Mouse (Mus musculus) left cerebral cortex, postnatal 4 days (tissue): Measurements from ENCODE around the gene Polr1c. TPM values are rescaled to one million over a fixed set of nuclear protein-coding genes. Genes with fewer than 3 reads are reported as not detected.

Experiments used
- DNase-seq: peaks from one replicate; pipeline ENCODE4 v3.0.0-alpha.2; 2022
- intact Hi-C: fragments of 180-260 bp; cut with DNase I; formaldehyde crosslinking; loops from one replicate; pipeline ENCODE4 v1.15.1; 2025
- total RNA-seq, 2 experiments: library from RNA; stranded (reverse); gene quantifications; 2 replicates each; pipeline ENCODE4 v1.2.3; 2021

Polr1c gene
- total RNA-seq, result 10 to 100 TPM; 50.0 to 50.1 TPM

DNA sequence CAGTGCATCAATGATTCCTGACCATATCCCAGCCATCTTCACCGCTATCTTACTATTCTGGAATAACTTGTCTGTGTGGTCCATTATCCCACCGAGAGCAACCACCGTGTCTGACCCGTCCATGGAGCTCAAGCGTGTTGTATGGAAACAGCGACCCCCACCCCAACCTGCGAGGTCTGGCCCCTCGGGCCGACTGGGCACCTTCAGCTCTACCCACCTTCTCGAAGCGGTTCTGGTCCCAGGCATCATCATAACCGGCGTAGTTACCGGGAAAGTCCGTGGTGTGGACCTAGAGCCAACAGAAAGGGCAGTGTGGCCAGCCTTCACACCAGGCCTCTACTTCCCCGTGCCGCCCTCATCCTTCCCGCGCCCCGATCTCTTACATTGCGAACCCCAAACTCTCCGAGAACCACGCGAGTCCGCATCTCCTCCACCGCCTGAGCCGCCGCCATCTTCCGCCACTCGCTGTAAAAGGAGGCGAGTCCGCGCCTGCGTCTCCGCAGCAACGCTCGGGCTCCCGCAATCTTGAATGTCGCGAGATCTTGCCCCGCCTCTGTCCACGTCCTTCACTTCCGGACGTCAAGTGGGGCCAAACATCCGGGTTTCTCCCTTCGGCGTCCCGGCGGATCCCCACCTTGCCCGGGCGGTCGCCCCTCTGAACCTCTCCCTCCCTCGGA lies at the start of gene Polr1c, which contains the start of gene Yipf3:
TSS of gene Polr1c (minus strand) at position 543 of the 677 bp plus-strand sequence.
TSS of gene Yipf3 (plus strand) at position 569 of the 677 bp plus-strand sequence.
- intact Hi-C loops, result no loop called here
- peak; percentile 96 for DNase-seq

DNA sequence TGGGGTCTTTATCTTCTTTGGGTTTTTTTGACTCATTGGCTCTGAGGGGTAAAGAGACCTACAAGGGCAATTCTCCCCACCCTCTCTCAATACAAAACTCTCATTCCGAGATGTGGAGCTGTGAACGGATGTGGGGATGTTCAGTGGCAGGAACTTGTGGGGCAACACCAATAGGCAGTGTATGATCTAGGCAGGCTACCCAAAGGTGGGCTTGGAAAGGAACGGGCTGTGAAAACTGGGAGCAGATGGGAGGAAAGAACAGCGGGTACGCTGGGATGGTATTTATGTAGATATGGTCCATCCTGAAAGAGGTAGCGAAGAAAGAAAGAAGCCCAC lies 49.1 kb upstream of the Polr1c start:
- intact Hi-C loops, result no loop called here
- DNase-seq, result no peak

DNA sequence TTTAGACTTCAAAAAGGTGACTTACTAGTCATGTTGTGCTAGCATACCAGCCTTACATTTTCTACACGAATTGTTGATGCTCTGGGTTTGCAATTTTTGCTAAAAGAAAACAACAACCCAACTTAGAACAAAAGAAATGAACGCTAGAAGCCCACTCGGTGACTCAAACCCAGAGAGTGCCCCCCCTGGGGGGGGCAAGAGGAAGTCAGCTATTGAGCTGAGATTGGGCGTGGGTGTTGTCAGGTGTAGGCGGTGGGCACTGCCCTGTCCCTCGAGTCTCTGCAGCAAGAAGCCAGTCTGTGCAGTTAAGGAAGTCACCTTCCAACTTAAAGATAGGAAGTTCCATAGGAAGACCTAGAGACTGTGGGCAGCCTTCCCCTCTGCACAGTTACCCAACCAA lies 48.7 kb upstream of the Polr1c start:
- intact Hi-C loops, result no loop called here
- no peak for DNase-seq

- intact Hi-C loops, result no loop called here
- no peak for DNase-seq
Measured at GRCm38 (mm10) chr17:46287678-46288095, 39.8 kb upstream of the Polr1c start.

DNA sequence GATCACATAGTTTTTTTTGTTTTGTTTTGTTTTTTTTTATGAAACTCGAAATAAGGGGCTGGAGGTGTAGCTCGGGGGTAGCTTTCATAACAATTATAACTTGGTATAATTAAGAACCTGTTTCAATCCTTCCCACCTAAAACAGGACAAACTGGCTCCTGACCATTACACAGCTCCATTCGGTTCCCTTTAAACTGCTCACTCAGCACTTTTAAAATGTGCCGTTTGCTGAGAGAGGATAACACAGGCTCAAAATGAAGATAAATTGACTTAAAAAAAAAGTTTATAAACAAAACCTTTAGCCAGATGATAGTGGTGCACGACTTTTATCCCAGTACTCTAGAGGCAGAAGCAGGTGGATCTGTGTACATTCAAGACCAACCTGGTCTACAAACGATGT lies 37.6 kb upstream of the Polr1c start:
- intact Hi-C loops, result no loop called here
- no peak for DNase-seq

- DNase-seq, result no peak
- intact Hi-C loops, result no loop called here
Measured at GRCm38 (mm10) chr17:46284653-46285052, 36.8 kb upstream of the Polr1c start.

DNA sequence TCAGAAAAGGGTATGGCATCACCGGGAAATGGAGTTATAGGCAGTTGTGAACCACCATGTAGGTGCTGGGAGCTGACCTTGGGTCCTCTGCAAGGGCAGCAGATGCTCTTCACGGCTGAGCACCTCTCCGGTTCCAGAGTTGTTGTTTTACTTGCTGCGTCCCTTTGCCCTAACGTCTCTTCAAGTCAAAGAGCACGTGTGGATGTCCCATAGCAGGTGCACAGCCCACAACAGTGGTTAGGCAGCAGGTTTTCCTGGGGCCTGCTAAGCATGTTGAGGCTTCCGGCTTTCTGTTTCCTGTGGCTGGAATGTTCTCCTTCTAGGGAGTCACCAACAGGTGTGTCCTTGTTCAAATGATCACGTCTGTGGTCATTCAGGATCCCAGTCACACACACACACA lies 36.1 kb upstream of the Polr1c start:
- intact Hi-C loops, result no loop called here
- DNase-seq, result no peak

- DNase-seq, result no peak
- intact Hi-C loops, result no loop called here
Measured at GRCm38 (mm10) chr17:46283140-46283539, 35.3 kb upstream of the Polr1c start.

- peak; percentile 92 for DNase-seq
- intact Hi-C loops, result no loop called here
Measured at GRCm38 (mm10) chr17:46282483-46283123, 34.7 kb upstream of the Polr1c start, which contains the start of gene Tjap1. Gene Tjap1 (minus strand): TSS chr17:46283026.

GRCm38 (mm10) chr17:46278011-46278765 lies 30.3 kb upstream of the Polr1c start:
- no peak for DNase-seq
- intact Hi-C loops, result no loop called here

GRCm38 (mm10) chr17:46277586-46277985 lies 29.7 kb upstream of the Polr1c start:
- intact Hi-C loops, result no loop called here
- DNase-seq, result no peak

- intact Hi-C loops, result no loop called here
- no peak for DNase-seq
Measured at GRCm38 (mm10) chr17:46275506-46275905, 27.7 kb upstream of the Polr1c start.

DNA sequence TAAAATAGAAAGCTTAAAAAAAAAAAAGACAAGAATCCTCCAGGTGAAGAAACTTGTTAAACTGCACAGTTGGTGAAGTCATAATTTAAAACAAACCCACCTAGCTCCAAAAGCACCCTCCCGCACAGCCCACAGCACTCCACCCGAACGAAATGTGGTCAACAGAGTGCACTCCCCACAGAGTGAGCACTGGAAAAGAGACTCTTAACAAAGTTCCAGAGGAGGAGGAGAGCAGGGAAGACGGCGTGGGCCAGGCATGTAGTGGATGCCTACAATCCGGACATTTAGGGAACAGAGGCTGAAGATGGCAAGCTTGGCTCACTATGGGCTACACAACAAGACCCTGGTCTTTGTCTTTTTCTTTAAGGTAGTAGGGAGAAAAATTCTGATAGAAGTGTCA lies 27.2 kb upstream of the Polr1c start:
- intact Hi-C loops, result no loop called here
- no peak for DNase-seq

- DNase-seq, result no peak
- intact Hi-C loops, result no loop called here
Measured at GRCm38 (mm10) chr17:46274465-46274864, 26.6 kb upstream of the Polr1c start.

DNA sequence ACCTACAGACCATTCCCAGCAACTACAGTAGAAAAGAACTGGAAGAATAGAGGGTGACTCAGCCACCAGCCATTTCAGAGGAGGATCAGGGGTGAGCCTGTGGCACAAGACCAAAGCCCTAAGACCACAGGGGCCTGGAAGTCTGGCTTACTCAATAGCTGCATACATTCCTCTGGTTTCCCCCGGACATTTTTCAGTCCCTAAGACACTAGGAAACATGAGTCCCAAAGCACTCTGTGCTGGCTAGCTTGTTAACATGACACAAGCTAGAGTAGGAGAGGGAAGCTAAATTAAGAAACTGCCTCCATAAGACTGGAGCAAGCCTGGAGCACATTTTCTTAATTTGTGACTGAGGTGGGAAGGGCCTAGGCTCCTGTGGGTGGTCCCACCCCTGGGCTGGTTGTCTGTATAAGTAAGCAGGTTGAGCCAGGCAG lies 26.0 kb upstream of the Polr1c start:
- intact Hi-C loops, result no loop called here

DNA sequence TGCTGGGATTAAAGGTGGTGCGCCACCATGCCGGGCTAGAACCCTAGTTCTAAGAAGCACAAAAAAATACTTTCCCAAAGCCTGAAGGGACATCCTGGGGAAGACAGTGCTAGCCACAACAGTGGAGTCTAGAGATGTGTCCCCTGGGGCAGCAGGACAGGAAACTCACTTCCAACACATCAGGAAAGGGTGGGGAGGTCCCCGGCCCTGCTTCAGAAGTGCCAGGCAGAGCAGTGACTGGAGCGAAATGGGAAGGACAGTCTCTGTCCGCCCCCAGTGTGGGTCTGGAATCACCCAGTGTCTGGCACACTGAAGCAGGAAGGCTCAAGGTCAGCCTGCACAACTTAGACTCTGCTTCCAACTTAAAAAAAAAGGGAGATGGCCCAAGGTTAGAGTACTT lies 24.8 kb upstream of the Polr1c start:
- intact Hi-C loops, result no loop called here
- no peak for DNase-seq

More for the DNA sequence above, 26.0 kb upstream of the Polr1c start:
- DNase-seq, result no peak

- intact Hi-C loops, result no loop called here
- DNase-seq, result no peak
Measured at GRCm38 (mm10) chr17:46272058-46272457, 24.2 kb upstream of the Polr1c start.

DNA sequence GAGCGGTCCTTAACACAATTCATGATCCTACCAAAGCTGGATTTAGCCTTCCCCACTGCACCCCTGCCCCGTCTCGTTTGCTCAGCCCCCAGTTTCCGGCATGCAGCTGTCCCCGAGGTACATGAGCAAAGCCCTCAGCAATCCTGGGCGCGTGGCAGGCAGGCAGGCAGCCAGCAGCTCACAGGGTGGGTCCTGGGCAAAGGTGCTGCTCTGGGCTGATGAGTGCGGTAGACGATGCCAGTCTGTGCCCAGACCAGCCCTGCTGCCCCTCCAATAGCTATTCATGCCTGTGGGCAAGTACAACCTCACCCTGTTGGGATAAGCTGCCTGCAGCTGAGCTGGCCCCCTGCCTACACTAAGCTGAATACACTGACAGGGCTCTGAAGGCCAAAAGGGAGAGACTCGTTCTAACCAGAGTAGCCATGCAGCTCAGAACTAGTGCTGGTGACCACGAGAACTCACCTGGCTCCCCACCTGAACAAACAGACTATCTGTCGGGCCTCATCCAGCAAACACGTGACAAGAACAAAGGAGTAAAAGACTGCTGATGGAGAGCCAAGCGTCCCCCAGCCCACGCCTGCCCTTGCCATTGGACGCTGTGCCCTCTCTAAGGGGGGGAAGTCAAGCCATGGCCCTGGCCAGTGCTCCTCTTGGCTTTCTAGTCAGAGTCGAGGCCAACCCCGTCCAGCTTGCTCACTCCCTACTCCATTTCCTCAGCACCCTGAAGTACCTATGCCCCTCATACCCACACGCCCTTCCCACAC lies 22.1 kb upstream of the Polr1c start:
- DNase-seq, result no peak
- intact Hi-C loops, result loop anchor here (5.0 kb wide), 1 partner anchor 112 kb away; the partner anchor contains the start of gene Zfp318

DNA sequence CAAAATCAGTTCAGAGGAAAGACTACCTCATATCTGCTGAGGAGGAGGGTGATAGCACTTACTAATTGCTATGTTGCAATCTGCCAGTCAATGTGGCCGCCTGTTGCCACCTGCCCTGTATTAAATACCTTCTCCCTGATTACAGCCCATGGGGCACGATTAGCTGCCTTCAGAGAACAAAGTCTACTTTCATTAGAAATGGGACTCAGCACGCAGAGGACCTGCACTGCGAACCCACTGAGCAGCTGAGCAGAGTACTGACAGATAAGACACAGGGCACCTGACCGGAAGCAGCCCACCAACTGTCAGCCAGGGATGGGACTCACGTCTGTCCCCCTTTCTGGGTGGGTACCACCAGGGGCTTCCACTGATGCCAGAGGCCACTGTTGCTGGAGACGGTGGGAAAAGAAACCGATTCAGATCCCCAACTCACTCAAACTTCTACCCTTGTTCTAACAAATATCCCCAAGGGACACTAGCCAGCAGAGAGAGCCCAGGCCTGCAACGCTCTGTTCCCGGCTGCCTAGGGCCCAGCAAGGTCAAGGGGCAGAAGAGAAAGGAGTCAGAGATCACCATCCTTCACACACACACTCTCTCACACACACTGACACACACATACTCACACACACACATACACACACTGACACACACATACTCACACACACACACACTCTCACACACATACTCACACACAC lies 20.3 kb upstream of the Polr1c start:
- no peak for DNase-seq
- intact Hi-C loops, result loop anchor here (5.0 kb wide), 1 partner anchor 114 kb away; the partner anchor contains the start of gene Zfp318

GRCm38 (mm10) chr17:46267511-46267910 lies 19.7 kb upstream of the Polr1c start:
- intact Hi-C loops, result loop anchor here (5.0 kb wide), 1 partner anchor 115 kb away; the partner anchor contains the start of gene Zfp318
- no peak for DNase-seq
